Mouse (Mus musculus): ENCODE results near the gene Hsf2bp. TPM values are rescaled to one million over a fixed set of nuclear protein-coding genes. Genes with fewer than 3 reads are reported as not detected.

Hsf2bp gene
- polyA plus RNA-seq, 1 experiment, result not detected

DNA sequence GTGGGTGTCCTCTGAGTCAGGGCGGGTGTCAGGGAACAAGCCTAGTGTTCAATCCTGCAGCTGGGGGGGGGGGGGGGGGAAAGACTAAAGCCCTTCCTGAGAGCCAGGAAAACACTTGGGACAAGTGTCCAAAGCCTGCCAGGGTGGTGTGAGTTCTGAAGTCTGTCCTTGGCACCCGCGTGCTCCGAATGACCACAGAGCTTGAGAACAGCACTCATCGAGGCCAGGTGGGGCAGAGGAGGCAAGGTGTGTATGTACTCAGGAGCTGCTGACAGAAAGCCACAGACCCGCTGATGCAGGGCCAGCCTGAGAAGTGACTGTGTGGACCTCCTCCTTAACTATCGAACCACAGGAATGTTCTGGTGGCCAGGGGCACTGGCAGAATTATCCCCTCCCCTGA is 116.5 kb downstream of the Hsf2bp start:
- Histone ChIP-seq H3K4me1 (ENCODE audit: control insufficient read depth, insufficient read depth, low read length) (no peaks in the 10 kb centered on the region), H3K4me3 (ENCODE audit: insufficient read depth, low read length) (no peak overlapping the region), H3K27ac (ENCODE audit: insufficient read depth, low read depth, low read length) (no peak overlapping the region)
- TF ChIP-seq POLR2A (IDR thresholded peaks at IDR 0.05; ENCODE audit: borderline replicate concordance, low read depth, low read length) (no peak), CTCF (IDR thresholded peaks at IDR 0.05; ENCODE audit: low read depth, low read length) (no peak)

DNA sequence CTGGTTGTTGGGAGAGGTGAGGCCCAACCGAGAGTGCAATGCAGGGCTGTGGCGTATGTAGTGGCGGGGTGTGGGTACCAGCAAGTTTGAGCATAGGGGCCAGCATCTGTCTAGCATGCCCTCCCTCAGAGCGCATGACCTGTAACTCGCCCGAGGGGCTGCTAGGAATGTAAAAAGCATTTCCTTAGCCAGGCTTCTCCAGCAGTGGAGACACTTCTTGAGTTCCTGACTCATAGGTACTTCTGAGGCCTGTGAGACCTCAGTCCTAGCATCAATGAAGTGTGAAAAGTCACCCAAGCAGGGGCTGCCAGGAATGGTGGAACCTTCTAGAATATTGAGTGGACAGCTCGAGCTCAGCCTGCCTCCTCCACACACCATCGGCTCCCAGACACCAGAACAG is 117.8 kb downstream of the Hsf2bp start:
- Histone ChIP-seq H3K4me3 (ENCODE audit: insufficient read depth, low read length) (no peak overlapping the region), H3K4me1 (ENCODE audit: control insufficient read depth, insufficient read depth, low read length) (0 out of 2 replicates have a peak, but pooled peaks cover 2% of the 10 kb centered on the region), H3K27ac (ENCODE audit: insufficient read depth, low read depth, low read length) (no peak overlapping the region)
- TF ChIP-seq CTCF (IDR thresholded peaks at IDR 0.05; ENCODE audit: low read depth, low read length) (no peak), POLR2A (IDR thresholded peaks at IDR 0.05; ENCODE audit: borderline replicate concordance, low read depth, low read length) (no peak)

DNA sequence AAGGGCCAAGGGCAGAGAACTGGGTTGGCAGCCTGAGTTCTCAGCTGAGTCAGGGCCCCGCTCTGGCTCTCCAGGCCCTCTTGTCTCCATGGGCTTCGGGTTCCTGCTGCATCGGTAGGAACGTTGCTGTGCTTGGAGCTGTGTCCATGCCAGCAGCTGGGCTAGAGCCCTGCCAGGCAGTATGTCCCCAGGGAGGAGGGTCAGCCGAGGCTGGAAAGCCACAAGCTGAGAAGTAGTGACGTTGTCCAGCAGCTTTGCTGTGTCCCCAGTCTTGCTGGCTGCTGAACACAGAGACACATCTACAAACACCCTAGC is 119.7 kb downstream of the Hsf2bp start:
- Histone ChIP-seq H3K4me3 (ENCODE audit: insufficient read depth, low read length) (no peak overlapping the region), H3K4me1 (ENCODE audit: control insufficient read depth, insufficient read depth, low read length) (0 out of 2 replicates have a peak, but pooled peaks cover 2% of the 10 kb centered on the region), H3K27ac (ENCODE audit: insufficient read depth, low read depth, low read length) (no peak overlapping the region)
- TF ChIP-seq POLR2A (IDR thresholded peaks at IDR 0.05; ENCODE audit: borderline replicate concordance, low read depth, low read length) (no peak), CTCF (IDR thresholded peaks at IDR 0.05; ENCODE audit: low read depth, low read length) (no peak)

DNA sequence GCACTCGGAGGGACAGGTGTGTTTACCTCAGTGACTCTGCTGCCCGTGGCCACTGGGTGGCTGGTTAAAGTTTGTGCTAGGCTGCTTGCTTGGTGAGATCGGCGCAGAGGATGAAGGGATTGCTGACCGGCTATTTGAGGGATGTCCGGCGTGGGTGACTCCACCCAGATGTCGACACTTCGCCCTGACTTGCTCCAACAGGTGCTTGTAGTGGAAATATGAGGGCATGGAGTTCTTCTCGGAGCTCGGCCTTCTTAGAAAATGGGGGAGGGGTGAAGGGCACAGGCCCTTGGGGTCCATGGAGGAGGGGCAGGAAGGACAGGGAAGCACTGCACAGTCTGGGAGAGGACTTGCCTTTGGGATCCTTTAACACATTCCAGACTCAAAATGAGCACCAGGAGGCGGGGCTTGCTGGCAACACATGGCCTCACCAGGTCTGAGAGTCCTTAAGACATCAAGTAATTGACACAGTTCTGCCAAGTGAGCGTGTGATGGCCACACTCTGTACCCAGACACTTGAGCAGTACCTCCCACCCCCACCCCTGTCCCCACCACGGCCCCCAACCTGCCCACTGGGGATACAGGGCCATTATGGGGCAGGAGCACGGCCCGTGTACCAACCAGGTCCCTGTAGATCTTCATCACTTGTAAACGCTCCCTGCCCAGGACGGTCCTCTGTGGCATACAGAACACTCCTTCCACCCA is 120.2 kb downstream of the Hsf2bp start:
- Histone ChIP-seq H3K4me1 (ENCODE audit: control insufficient read depth, insufficient read depth, low read length) (0 out of 2 replicates have a peak, but pooled peaks cover 2% of the 10 kb centered on the region), H3K4me3 (ENCODE audit: insufficient read depth, low read length) (no peak overlapping the region), H3K27ac (ENCODE audit: insufficient read depth, low read depth, low read length) (no peak overlapping the region)
- TF ChIP-seq CTCF (IDR thresholded peaks at IDR 0.05; ENCODE audit: low read depth, low read length), result no peak
- TF ChIP-seq POLR2A (IDR thresholded peaks at IDR 0.05; ENCODE audit: borderline replicate concordance, low read depth, low read length), result no peak

DNA sequence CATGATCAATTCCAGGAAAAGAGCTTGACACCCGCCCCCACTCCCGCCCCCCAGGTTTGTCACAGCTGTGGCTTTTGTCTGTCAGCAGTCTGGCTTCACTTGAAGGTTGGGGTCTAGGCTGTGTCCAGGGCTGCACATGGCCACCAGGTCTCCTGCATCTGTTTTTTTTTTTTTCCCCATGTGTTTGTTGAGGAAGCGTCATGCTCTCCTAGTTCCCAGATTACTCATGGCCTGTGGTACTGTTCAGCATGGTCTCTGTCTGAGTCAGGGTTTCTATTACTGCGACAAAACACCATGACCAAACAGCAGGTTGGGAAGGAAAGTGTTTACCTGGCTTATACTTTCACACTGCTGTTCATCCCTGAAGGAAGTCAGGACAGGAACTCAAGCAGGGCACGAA is 121.8 kb downstream of the Hsf2bp start:
- Histone ChIP-seq H3K27ac (ENCODE audit: insufficient read depth, low read depth, low read length) (no peak overlapping the region), H3K4me3 (ENCODE audit: insufficient read depth, low read length) (no peak overlapping the region), H3K4me1 (ENCODE audit: control insufficient read depth, insufficient read depth, low read length) (0 out of 2 replicates have a peak, but pooled peaks cover 2% of the 10 kb centered on the region)
- TF ChIP-seq CTCF (IDR thresholded peaks at IDR 0.05; ENCODE audit: low read depth, low read length) (no peak), POLR2A (IDR thresholded peaks at IDR 0.05; ENCODE audit: borderline replicate concordance, low read depth, low read length) (no peak)

GRCm38 (mm10) chr17:31912881-31913662 is 123.1 kb downstream of the Hsf2bp start:
- no peak for TF ChIP-seq POLR2A (IDR thresholded peaks at IDR 0.05; ENCODE audit: borderline replicate concordance, low read depth, low read length)
- no peak for TF ChIP-seq CTCF (IDR thresholded peaks at IDR 0.05; ENCODE audit: low read depth, low read length)
- Histone ChIP-seq H3K4me1 (ENCODE audit: control insufficient read depth, insufficient read depth, low read length) (0 out of 2 replicates have a peak, but pooled peaks cover 2% of the 10 kb centered on the region), H3K4me3 (ENCODE audit: insufficient read depth, low read length) (no peak overlapping the region), H3K27ac (ENCODE audit: insufficient read depth, low read depth, low read length) (no peak overlapping the region)

GRCm38 (mm10) chr17:31912387-31912786 is 123.8 kb downstream of the Hsf2bp start:
- no peak for TF ChIP-seq POLR2A (IDR thresholded peaks at IDR 0.05; ENCODE audit: borderline replicate concordance, low read depth, low read length)
- TF ChIP-seq CTCF (IDR thresholded peaks at IDR 0.05; ENCODE audit: low read depth, low read length), result no peak
- 0 out of 2 replicates have a peak, but pooled peaks cover 2% of the 10 kb centered on the region for H3K4me1 ChIP-seq (ENCODE audit: control insufficient read depth, insufficient read depth, low read length)
- H3K27ac ChIP-seq (ENCODE audit: insufficient read depth, low read depth, low read length), result no peak overlapping the region
- no peak overlapping the region for H3K4me3 ChIP-seq (ENCODE audit: insufficient read depth, low read length)

GRCm38 (mm10) chr17:31908966-31909365 is 127.2 kb downstream of the Hsf2bp start:
- H3K4me1 ChIP-seq (ENCODE audit: control insufficient read depth, insufficient read depth, low read length), result peaks cover 10% of the 10 kb centered on the region
- TF ChIP-seq CTCF (IDR thresholded peaks at IDR 0.05; ENCODE audit: low read depth, low read length) (no peak), POLR2A (IDR thresholded peaks at IDR 0.05; ENCODE audit: borderline replicate concordance, low read depth, low read length) (no peak)
- H3K27ac ChIP-seq (ENCODE audit: insufficient read depth, low read depth, low read length), result no peak overlapping the region
- no peak overlapping the region for H3K4me3 ChIP-seq (ENCODE audit: insufficient read depth, low read length)

GRCm38 (mm10) chr17:31906441-31906840 is 129.7 kb downstream of the Hsf2bp start:
- TF ChIP-seq POLR2A (IDR thresholded peaks at IDR 0.05; ENCODE audit: borderline replicate concordance, low read depth, low read length) (no peak), CTCF (IDR thresholded peaks at IDR 0.05; ENCODE audit: low read depth, low read length) (no peak)
- H3K4me3 ChIP-seq (ENCODE audit: insufficient read depth, low read length), result no peak overlapping the region
- H3K4me1 ChIP-seq (ENCODE audit: control insufficient read depth, insufficient read depth, low read length), result peaks cover 10% of the 10 kb centered on the region
- no peak overlapping the region for H3K27ac ChIP-seq (ENCODE audit: insufficient read depth, low read depth, low read length)

DNA sequence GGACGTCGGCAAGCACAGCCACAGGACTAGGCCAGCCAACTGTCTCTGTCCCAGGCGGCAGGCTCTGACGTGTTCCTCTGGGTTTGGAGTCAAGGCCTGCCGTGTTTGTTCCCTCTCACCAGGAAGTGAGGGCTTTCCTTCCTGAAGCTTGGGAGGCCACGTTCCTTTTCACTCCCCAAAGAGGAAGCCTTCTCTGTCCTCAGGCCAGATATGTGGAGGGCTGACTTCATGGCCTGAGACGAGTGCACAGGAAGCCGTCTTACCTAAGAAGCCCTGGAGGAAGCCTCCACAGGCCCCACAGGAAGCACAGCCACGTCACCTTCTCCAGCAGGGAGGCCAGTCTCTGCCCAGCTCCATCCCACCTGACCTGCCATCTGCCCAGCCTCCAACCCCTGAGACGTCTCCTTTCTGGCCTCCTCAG is 130.3 kb downstream of the Hsf2bp start:
- Histone ChIP-seq H3K4me3 (ENCODE audit: insufficient read depth, low read length) (no peak overlapping the region), H3K27ac (ENCODE audit: insufficient read depth, low read depth, low read length) (peak overlapping the region; percentile 31), H3K4me1 (ENCODE audit: control insufficient read depth, insufficient read depth, low read length) (peaks cover 10% of the 10 kb centered on the region)
- TF ChIP-seq POLR2A (IDR thresholded peaks at IDR 0.05; ENCODE audit: borderline replicate concordance, low read depth, low read length), result no peak
- TF ChIP-seq CTCF (IDR thresholded peaks at IDR 0.05; ENCODE audit: low read depth, low read length), result no peak

Measured in bone marrow macrophage, adult 2 months (primary cell).